Mouse (Mus musculus): Measurements from ENCODE around the gene Atp23. TPM values are rescaled to one million over a fixed set of nuclear protein-coding genes. Genes with fewer than 3 reads are reported as not detected.

The Atp23 gene
- polyA plus RNA-seq (2017; shearing (Covaris generic)), result 22.0 TPM

DNA sequence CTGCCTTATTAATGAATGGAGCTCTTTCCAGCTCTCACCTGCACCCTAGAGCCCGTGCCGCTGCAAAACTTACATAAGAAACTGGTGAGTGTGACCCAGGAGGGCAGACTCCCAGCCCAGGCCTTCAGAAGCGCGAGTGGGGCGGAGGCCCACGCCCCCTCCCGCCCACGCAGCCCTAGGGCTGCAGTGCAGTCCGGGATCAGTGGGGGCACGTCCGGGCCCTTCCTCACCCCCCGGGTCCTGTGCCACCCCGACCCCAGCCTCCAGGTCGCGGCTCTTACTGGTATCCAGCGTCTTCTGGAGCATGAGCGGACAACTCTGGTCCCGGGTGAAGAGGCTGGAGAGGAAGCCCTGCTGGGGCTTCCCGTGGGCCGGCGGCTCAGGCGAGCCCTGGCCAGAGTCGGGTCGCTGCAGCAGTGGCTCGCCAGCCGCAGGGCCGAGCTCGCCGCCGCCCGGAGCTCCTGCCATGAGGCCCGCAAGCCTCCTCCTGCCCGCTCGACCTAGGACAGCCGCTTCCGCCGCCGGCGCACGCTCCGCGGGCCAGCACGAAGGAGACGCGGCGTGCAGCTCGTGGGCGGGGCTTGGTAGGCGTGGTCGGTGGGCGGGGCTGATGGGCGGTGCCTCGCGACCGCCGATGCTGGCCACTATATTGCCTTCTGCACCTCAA, at the start of gene Atp23:
TSS of gene Atp23 (minus strand) at position 535 of the 667 bp plus-strand sequence.

Other genes with a start within 250 kb of the Atp23 start
- gene Ctdsp2, start 77.4 kb upstream of the Atp23 start, polyA plus RNA-seq (2017; shearing (Covaris generic)), result 37.2 TPM
- 0.07 TPM for gene Avil, start 99.4 kb upstream of the Atp23 start, polyA plus RNA-seq (2017; shearing (Covaris generic))
- gene Tsfm, start 129.5 kb upstream of the Atp23 start, polyA plus RNA-seq (2017; shearing (Covaris generic)), result 51.6 TPM
- 26.7 TPM for gene Mettl1, start 140.1 kb upstream of the Atp23 start, polyA plus RNA-seq (2017; shearing (Covaris generic))
- gene Eef1akmt3, start 140.2 kb upstream of the Atp23 start, polyA plus RNA-seq (2017; shearing (Covaris generic)), result 0.14 TPM
- not detected for gene Cyp27b1, start 146.9 kb upstream of the Atp23 start, polyA plus RNA-seq (2017; shearing (Covaris generic))
- gene March9, start 158.8 kb upstream of the Atp23 start, polyA plus RNA-seq (2017; shearing (Covaris generic)), result 1.3 TPM
- gene Cdk4, start 162.2 kb upstream of the Atp23 start, polyA plus RNA-seq (2017; shearing (Covaris generic)), result 334 TPM
- gene Tspan31, start 168.9 kb upstream of the Atp23 start, polyA plus RNA-seq (2017; shearing (Covaris generic)), result 64.1 TPM
- gene Agap2, start 173.9 kb upstream of the Atp23 start, polyA plus RNA-seq (2017; shearing (Covaris generic)), result 30.6 TPM
- 171 TPM for gene Os9, start 219.8 kb upstream of the Atp23 start, polyA plus RNA-seq (2017; shearing (Covaris generic))

All from CD4-positive, CD25-positive, alpha-beta regulatory T cell (primary cell).